Mouse (Mus musculus): ENCODE data around the gene Pde8b. TPM values are rescaled to one million over a fixed set of nuclear protein-coding genes. Genes with fewer than 3 reads are reported as not detected.
A peak's percentile ranks its signal among the peaks of the same experiment; 100 is the strongest.

Gene Pde8b
- 1.4 and 2.2 TPM in 2 replicates for polyA plus RNA-seq (2014; fragmentation: Nextera tagmentation; extraction: Ambion mirVana)

DNA sequence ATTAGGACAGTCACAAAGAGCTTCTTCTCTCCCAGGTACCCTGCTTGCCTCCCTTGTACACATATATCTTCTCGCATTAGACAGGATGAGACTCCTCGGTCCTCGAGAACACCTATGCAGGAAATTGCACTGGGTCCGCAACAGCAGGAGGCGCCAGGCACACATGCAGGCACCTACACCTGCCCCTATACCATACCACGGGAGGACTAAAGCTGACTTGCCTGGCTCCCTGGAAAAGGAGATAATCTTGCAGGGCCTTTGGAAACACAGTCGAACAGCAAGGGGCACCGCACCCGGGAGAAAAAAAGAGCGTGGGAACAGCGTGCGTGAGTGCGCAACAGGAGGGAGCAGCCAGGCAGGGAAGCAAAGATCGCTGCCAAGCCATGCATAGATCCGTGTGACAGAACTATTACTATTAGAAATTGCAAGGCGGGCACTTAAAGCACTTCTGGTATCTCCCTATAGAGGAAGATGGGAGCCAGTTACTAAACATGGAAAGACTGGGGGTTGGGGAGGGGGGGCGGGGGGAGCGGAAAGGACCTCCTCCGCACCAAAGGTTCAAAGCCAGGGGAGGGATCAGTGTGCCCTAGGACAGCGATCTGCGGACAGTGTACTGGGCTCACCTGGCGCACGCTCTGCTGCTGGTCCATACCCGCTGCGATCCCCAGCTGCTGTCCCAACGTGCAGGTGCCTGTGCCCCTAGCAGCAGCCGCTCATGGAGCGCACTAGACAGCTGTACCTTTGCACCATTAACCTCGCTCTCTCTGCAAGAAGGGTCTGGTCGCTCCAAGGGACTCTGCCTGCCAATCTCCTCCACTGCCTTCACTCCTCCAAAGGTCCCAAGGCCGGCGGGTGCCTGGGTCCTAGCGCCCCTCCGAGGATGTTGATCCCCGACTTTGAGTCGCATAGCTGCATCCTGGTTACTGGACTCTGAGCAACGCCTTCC, at the start of gene Pde8b:
TSS of gene Pde8b (minus strand) at position 826 of the 946 bp plus-strand sequence.
- ATAC-seq (replicated peaks; ENCODE audit: insufficient number of reproducible peaks, low FRiP score, low TSS enrichment, low read depth): no peak; the same call in 1 of the 2 replicates
- no peaks in the 10 kb centered on the region for H3K36me3 ChIP-seq (replicated peaks; ENCODE audit: control insufficient read depth, insufficient read depth, low read depth, low read length)
- peaks cover 12% of the 10 kb centered on the region for H3K27me3 ChIP-seq (ENCODE audit: control insufficient read depth, insufficient read depth, low read length)
- 5% methylated on average over 37 of the region's 37 CpGs for WGBS
- no peak within 1 kb of the TSS; the same call in 1 of the 2 replicates for H3K9ac ChIP-seq (replicated peaks; ENCODE audit: low read length)
- no peaks in the 10 kb centered on the region for H3K9me3 ChIP-seq (replicated peaks; ENCODE audit: control insufficient read depth, low read length)
- H3K27ac ChIP-seq (replicated peaks; ENCODE audit: low read depth, low read length): no peak within 1 kb of the TSS
- H3K4me3 ChIP-seq (ENCODE audit: low read depth, low read length): peak within 1 kb of the TSS; percentile 27
- no peaks in the 10 kb centered on the region for H3K4me1 ChIP-seq (ENCODE audit: control insufficient read depth, insufficient read depth, low read length)
- peak within 1 kb of the TSS; percentile 54 for H3K4me2 ChIP-seq (ENCODE audit: low read depth, low read length)
- DNase-seq (ENCODE audit: low spot score): peak; percentile 53

DNA sequence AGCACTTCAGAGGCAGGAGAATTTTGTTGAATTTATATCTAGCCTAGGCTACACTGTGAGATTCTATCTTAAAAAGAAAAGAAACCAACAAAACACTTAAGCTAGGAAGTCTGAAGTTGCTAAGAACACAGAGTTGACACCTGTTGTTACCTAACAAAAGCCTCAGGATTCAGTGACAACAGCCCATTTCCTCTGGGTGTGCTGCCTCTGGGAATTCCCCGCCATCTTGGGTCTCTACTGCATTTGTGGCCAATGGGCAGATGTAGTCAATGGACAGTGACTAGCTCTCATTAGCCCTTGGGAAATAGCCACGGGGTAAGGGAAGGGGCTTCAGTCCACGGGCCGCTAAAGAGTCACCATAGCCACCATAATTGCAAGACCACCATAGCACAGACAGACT, 41.8 kb upstream of the Pde8b start:
- no peaks in the 10 kb centered on the region for H3K27me3 ChIP-seq (ENCODE audit: control insufficient read depth, insufficient read depth, low read length)
- H3K4me1 ChIP-seq (ENCODE audit: control insufficient read depth, insufficient read depth, low read length): no peaks in the 10 kb centered on the region
- H3K9ac ChIP-seq (replicated peaks; ENCODE audit: low read length): no peak overlapping the region
- H3K36me3 ChIP-seq (replicated peaks; ENCODE audit: control insufficient read depth, insufficient read depth, low read depth, low read length): no peaks in the 10 kb centered on the region
- ATAC-seq (replicated peaks; ENCODE audit: insufficient number of reproducible peaks, low FRiP score, low TSS enrichment, low read depth): no peak
- H3K4me2 ChIP-seq (ENCODE audit: low read depth, low read length): no peak overlapping the region
- no peak overlapping the region for H3K4me3 ChIP-seq (ENCODE audit: low read depth, low read length)
- no peaks in the 10 kb centered on the region for H3K9me3 ChIP-seq (replicated peaks; ENCODE audit: control insufficient read depth, low read length)
- 85% methylated on average over 4 of the region's 4 CpGs for WGBS
- H3K27ac ChIP-seq (replicated peaks; ENCODE audit: low read depth, low read length): no peak overlapping the region
- DNase-seq (ENCODE audit: low spot score): no peak

- H3K27me3 ChIP-seq (ENCODE audit: control insufficient read depth, insufficient read depth, low read length): no peaks in the 10 kb centered on the region
- H3K9ac ChIP-seq (replicated peaks; ENCODE audit: low read length): no peak overlapping the region
- DNase-seq (ENCODE audit: low spot score) (no peak), ATAC-seq (replicated peaks; ENCODE audit: insufficient number of reproducible peaks, low FRiP score, low TSS enrichment, low read depth) (no peak)
- no peak overlapping the region for H3K4me3 ChIP-seq (ENCODE audit: low read depth, low read length)
- H3K4me1 ChIP-seq (ENCODE audit: control insufficient read depth, insufficient read depth, low read length): no peaks in the 10 kb centered on the region
- H3K27ac ChIP-seq (replicated peaks; ENCODE audit: low read depth, low read length): no peak overlapping the region
- 78% methylated on average over 7 of the region's 7 CpGs for WGBS
- H3K4me2 ChIP-seq (ENCODE audit: low read depth, low read length): no peak overlapping the region
- no peaks in the 10 kb centered on the region for H3K36me3 ChIP-seq (replicated peaks; ENCODE audit: control insufficient read depth, insufficient read depth, low read depth, low read length)
- no peaks in the 10 kb centered on the region for H3K9me3 ChIP-seq (replicated peaks; ENCODE audit: control insufficient read depth, low read length)
These were observed 37.9 kb upstream of the Pde8b start for GRCm38 (mm10) chr13:95288027-95288426.

DNA sequence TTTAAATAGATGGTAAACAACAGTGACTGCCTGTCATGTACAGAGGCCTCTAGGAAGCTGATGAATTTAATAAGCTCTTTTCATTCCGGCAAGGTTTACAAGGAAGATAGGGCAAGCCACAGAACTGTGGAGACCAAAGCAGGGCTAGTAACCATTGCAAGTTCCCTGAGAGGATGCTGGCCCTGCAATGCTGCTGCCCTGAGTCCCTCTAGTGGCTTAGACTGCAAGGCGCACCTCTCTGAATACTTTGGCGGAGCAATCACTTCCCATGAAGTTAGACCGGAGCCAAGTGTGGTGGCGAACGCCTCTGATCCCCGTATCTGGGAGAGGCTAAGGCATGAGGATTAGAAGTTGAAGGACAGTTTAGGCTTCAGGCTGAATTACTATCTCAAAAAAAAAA, 36.9 kb upstream of the Pde8b start:
- H3K36me3 ChIP-seq (replicated peaks; ENCODE audit: control insufficient read depth, insufficient read depth, low read depth, low read length): no peaks in the 10 kb centered on the region
- no peak overlapping the region for H3K4me3 ChIP-seq (ENCODE audit: low read depth, low read length)
- peak; percentile 88 for DNase-seq (ENCODE audit: low spot score)
- no peak overlapping the region for H3K27ac ChIP-seq (replicated peaks; ENCODE audit: low read depth, low read length)
- no peak overlapping the region for H3K9ac ChIP-seq (replicated peaks; ENCODE audit: low read length)
- no peaks in the 10 kb centered on the region for H3K27me3 ChIP-seq (ENCODE audit: control insufficient read depth, insufficient read depth, low read length)
- H3K9me3 ChIP-seq (replicated peaks; ENCODE audit: control insufficient read depth, low read length): no peaks in the 10 kb centered on the region
- H3K4me2 ChIP-seq (ENCODE audit: low read depth, low read length): no peak overlapping the region
- 2% methylated on average over 7 of the region's 7 CpGs for WGBS
- no peaks in the 10 kb centered on the region for H3K4me1 ChIP-seq (ENCODE audit: control insufficient read depth, insufficient read depth, low read length)
- ATAC-seq (replicated peaks; ENCODE audit: insufficient number of reproducible peaks, low FRiP score, low TSS enrichment, low read depth): no peak

GRCm38 (mm10) chr13:95281740-95282673, 31.9 kb upstream of the Pde8b start:
- H3K27ac ChIP-seq (replicated peaks; ENCODE audit: low read depth, low read length): no peak overlapping the region
- 28% methylated on average over 7 of the region's 7 CpGs for WGBS
- H3K4me2 ChIP-seq (ENCODE audit: low read depth, low read length): no peak overlapping the region
- H3K4me3 ChIP-seq (ENCODE audit: low read depth, low read length): no peak overlapping the region
- H3K27me3 ChIP-seq (ENCODE audit: control insufficient read depth, insufficient read depth, low read length): no peaks in the 10 kb centered on the region
- ATAC-seq (replicated peaks; ENCODE audit: insufficient number of reproducible peaks, low FRiP score, low TSS enrichment, low read depth) (peak; percentile 62; the same call in 1 of the 2 replicates), DNase-seq (ENCODE audit: low spot score) (peak; percentile 6)
- H3K4me1 ChIP-seq (ENCODE audit: control insufficient read depth, insufficient read depth, low read length): no peaks in the 10 kb centered on the region
- no peak overlapping the region for H3K9ac ChIP-seq (replicated peaks; ENCODE audit: low read length)
- no peaks in the 10 kb centered on the region for H3K9me3 ChIP-seq (replicated peaks; ENCODE audit: control insufficient read depth, low read length)
- H3K36me3 ChIP-seq (replicated peaks; ENCODE audit: control insufficient read depth, insufficient read depth, low read depth, low read length): no peaks in the 10 kb centered on the region

- ATAC-seq (replicated peaks; ENCODE audit: insufficient number of reproducible peaks, low FRiP score, low TSS enrichment, low read depth) (no peak), DNase-seq (ENCODE audit: low spot score) (no peak)
- Histone ChIP-seq H3K4me2 (ENCODE audit: low read depth, low read length) (no peak overlapping the region), H3K9me3 (replicated peaks; ENCODE audit: control insufficient read depth, low read length) (no peaks in the 10 kb centered on the region), H3K9ac (replicated peaks; ENCODE audit: low read length) (no peak overlapping the region), H3K27ac (replicated peaks; ENCODE audit: low read depth, low read length) (no peak overlapping the region), H3K4me3 (ENCODE audit: low read depth, low read length) (no peak overlapping the region), H3K36me3 (replicated peaks; ENCODE audit: control insufficient read depth, insufficient read depth, low read depth, low read length) (no peaks in the 10 kb centered on the region), H3K4me1 (ENCODE audit: control insufficient read depth, insufficient read depth, low read length) (no peaks in the 10 kb centered on the region), H3K27me3 (ENCODE audit: control insufficient read depth, insufficient read depth, low read length) (no peaks in the 10 kb centered on the region)
- WGBS: 94% methylated on average over 4 of the region's 4 CpGs
These were observed 28.4 kb upstream of the Pde8b start for GRCm38 (mm10) chr13:95278426-95279025.

DNA sequence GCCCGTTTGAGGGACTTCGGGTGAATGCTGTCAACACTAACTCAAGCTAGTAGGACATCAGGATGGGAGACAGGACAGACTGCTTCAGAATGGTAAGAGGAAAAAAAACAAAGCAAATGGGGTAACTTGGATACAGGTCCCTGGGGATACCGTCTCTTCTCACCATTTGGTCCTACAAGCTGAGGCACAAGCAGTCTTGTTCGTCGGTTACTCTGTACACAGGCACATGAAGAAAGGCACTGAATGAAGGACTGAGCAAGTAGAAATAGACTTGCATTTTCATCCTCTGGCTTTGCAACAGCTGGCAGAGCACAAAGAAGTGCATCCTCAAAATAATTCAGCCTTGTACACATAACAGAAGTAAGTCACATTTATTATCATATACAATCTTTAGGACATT, 14.6 kb upstream of the Pde8b start:
- Histone ChIP-seq H3K4me3 (ENCODE audit: low read depth, low read length) (no peak overlapping the region), H3K9me3 (replicated peaks; ENCODE audit: control insufficient read depth, low read length) (no peaks in the 10 kb centered on the region), H3K36me3 (replicated peaks; ENCODE audit: control insufficient read depth, insufficient read depth, low read depth, low read length) (no peaks in the 10 kb centered on the region), H3K27me3 (ENCODE audit: control insufficient read depth, insufficient read depth, low read length) (no peaks in the 10 kb centered on the region), H3K4me2 (ENCODE audit: low read depth, low read length) (no peak overlapping the region), H3K27ac (replicated peaks; ENCODE audit: low read depth, low read length) (no peak overlapping the region), H3K9ac (replicated peaks; ENCODE audit: low read length) (no peak overlapping the region), H3K4me1 (ENCODE audit: control insufficient read depth, insufficient read depth, low read length) (no peaks in the 10 kb centered on the region)
- WGBS: 74% methylated on average over 5 of the region's 5 CpGs
- ATAC-seq (replicated peaks; ENCODE audit: insufficient number of reproducible peaks, low FRiP score, low TSS enrichment, low read depth): no peak
- DNase-seq (ENCODE audit: low spot score): no peak

Data from embryonic facial prominence, embryonic 11.5 days (tissue).